Mouse (Mus musculus): ENCODE data around the gene Spata9. TPM values are rescaled to one million over a fixed set of nuclear protein-coding genes. Genes with fewer than 3 reads are reported as not detected.

The Spata9 gene
- polyA plus RNA-seq, 1 experiment from 2014 or later, result 0.84 TPM

GRCm38 (mm10) chr13:76003272-76003671, 36.3 kb downstream of the Spata9 start:
- Histone ChIP-seq H3K9ac (no peak overlapping the region), H3K4me3 (no peak overlapping the region), H3K27me3 (no peaks in the 10 kb centered on the region), H3K36me3 (no peaks in the 10 kb centered on the region), H3K27ac (no peak overlapping the region), H3K4me1 (no peaks in the 10 kb centered on the region), H3K4me2 (no peak overlapping the region), H3K9me3 (no peaks in the 10 kb centered on the region)
- ATAC-seq (ENCODE audit: borderline replicate concordance, extremely low read depth, low FRiP score, low TSS enrichment), result no peak
- 77% methylated on average over 3 of the region's 3 CpGs for WGBS

GRCm38 (mm10) chr13:76014511-76014910, 47.6 kb downstream of the Spata9 start:
- Histone ChIP-seq H3K4me3 (no peak overlapping the region), H3K36me3 (no peaks in the 10 kb centered on the region), H3K4me1 (peaks cover 6% of the 10 kb centered on the region; the same call in 1 of the 2 replicates), H3K27me3 (no peaks in the 10 kb centered on the region), H3K9me3 (no peaks in the 10 kb centered on the region), H3K27ac (no peak overlapping the region), H3K4me2 (no peak overlapping the region), H3K9ac (no peak overlapping the region)
- no peak for ATAC-seq (ENCODE audit: borderline replicate concordance, extremely low read depth, low FRiP score, low TSS enrichment)
- WGBS, result 55% methylated on average over 2 of the region's 2 CpGs

GRCm38 (mm10) chr13:76017465-76017864, 50.5 kb downstream of the Spata9 start:
- no peak for ATAC-seq (ENCODE audit: borderline replicate concordance, extremely low read depth, low FRiP score, low TSS enrichment)
- WGBS, result 58% methylated on average over 4 of the region's 4 CpGs
- Histone ChIP-seq H3K27ac (peak overlapping the region; percentile 85), H3K9ac (peak overlapping the region; percentile 83), H3K27me3 (no peaks in the 10 kb centered on the region), H3K4me1 (peaks cover 6% of the 10 kb centered on the region; the same call in 1 of the 2 replicates), H3K4me2 (peak overlapping the region; percentile 63), H3K36me3 (no peaks in the 10 kb centered on the region), H3K9me3 (no peaks in the 10 kb centered on the region), H3K4me3 (peak overlapping the region; percentile 52)

GRCm38 (mm10) chr13:76017974-76018843, 51.3 kb downstream of the Spata9 start, which contains the start of gene Rfesd:
TSS of gene Rfesd (minus strand) at chr13:76018719.
- no peaks in the 10 kb centered on the region for H3K9me3 ChIP-seq
- peak within 1 kb of the TSS; percentile 52 for H3K4me3 ChIP-seq
- no peaks in the 10 kb centered on the region for H3K27me3 ChIP-seq
- 1% methylated on average over 47 of the region's 50 CpGs for WGBS
- H3K9ac ChIP-seq, result peak within 1 kb of the TSS; percentile 83
- peak within 1 kb of the TSS; percentile 85 for H3K27ac ChIP-seq
- ATAC-seq (ENCODE audit: borderline replicate concordance, extremely low read depth, low FRiP score, low TSS enrichment), result peak; percentile 100
- H3K4me2 ChIP-seq, result peak within 1 kb of the TSS; percentile 63
- no peaks in the 10 kb centered on the region for H3K36me3 ChIP-seq
- H3K4me1 ChIP-seq, result peaks cover 6% of the 10 kb centered on the region; the same call in 1 of the 2 replicates

- Histone ChIP-seq H3K27me3 (no peaks in the 10 kb centered on the region), H3K4me1 (peaks cover 6% of the 10 kb centered on the region; the same call in 1 of the 2 replicates), H3K9me3 (no peaks in the 10 kb centered on the region), H3K27ac (no peak overlapping the region), H3K36me3 (no peaks in the 10 kb centered on the region), H3K4me3 (peak overlapping the region; percentile 52), H3K4me2 (peak overlapping the region; percentile 63), H3K9ac (no peak overlapping the region)
- WGBS, result 41% methylated on average over 5 of the region's 5 CpGs
- ATAC-seq (ENCODE audit: borderline replicate concordance, extremely low read depth, low FRiP score, low TSS enrichment), result peak; percentile 40; the same call in 1 of the 2 replicates
Observed at GRCm38 (mm10) chr13:76018844-76019400, 52.0 kb downstream of the Spata9 start.

DNA sequence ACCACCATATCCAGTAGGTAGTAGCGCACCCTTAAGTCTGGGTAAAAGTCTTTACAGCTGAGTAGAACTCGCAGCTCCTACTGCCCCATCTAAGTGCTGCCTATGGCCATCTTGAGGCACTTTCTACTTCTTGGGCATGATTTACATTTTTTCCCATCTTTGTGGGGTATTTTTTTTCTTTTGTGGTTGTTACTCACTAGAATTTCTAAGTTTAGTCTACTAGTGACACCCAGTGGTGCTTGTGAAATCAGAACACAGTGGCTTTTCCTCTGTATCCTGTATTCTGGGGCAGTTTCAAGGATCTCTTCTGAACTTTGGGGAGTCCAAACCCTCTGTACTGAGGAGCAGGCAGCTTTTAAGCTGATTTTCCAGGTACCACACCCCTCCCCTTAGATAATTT, 54.8 kb downstream of the Spata9 start:
- no peaks in the 10 kb centered on the region for H3K36me3 ChIP-seq
- H3K4me3 ChIP-seq, result no peak overlapping the region
- H3K4me2 ChIP-seq, result no peak overlapping the region
- ATAC-seq (ENCODE audit: borderline replicate concordance, extremely low read depth, low FRiP score, low TSS enrichment), result no peak
- no peak overlapping the region for H3K27ac ChIP-seq
- no peak overlapping the region for H3K9ac ChIP-seq
- H3K9me3 ChIP-seq, result no peaks in the 10 kb centered on the region
- peaks cover 6% of the 10 kb centered on the region; the same call in 1 of the 2 replicates for H3K4me1 ChIP-seq
- 82% methylated on average over 2 of the region's 2 CpGs for WGBS
- H3K27me3 ChIP-seq, result no peaks in the 10 kb centered on the region

DNA sequence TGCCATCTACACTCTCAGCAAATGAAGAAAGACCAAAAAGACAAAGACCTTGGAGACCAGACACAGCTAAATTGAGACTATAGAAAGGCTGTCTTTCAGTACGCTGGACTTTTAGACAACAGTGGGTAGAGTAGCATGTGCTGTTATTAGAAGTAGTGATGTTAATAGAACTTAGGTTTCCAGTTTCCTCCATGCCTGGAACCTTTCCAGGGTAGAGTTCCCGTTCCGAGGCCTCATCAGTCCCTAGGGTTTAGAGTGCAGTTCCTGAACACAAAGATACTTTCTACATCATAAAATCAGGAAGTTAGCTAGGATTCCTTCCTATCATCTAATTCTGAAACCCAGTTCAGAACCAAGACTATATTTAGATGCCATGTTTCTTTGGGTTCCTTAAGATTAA, 57.6 kb downstream of the Spata9 start:
- Histone ChIP-seq H3K27ac (no peak overlapping the region), H3K4me2 (no peak overlapping the region), H3K4me1 (no peaks in the 10 kb centered on the region), H3K36me3 (no peaks in the 10 kb centered on the region), H3K4me3 (no peak overlapping the region), H3K9ac (no peak overlapping the region), H3K27me3 (no peaks in the 10 kb centered on the region), H3K9me3 (no peaks in the 10 kb centered on the region)
- whole genome bisulfite sequencing, result 66% methylated on average over 3 of the region's 3 CpGs
- no peak for ATAC-seq (ENCODE audit: borderline replicate concordance, extremely low read depth, low FRiP score, low TSS enrichment)

GRCm38 (mm10) chr13:76042455-76042854, 75.5 kb downstream of the Spata9 start:
- Histone ChIP-seq H3K4me1 (no peaks in the 10 kb centered on the region), H3K27ac (no peak overlapping the region), H3K4me2 (no peak overlapping the region), H3K4me3 (no peak overlapping the region), H3K27me3 (no peaks in the 10 kb centered on the region), H3K9ac (no peak overlapping the region), H3K36me3 (no peaks in the 10 kb centered on the region), H3K9me3 (no peaks in the 10 kb centered on the region)
- no peak for ATAC-seq (ENCODE audit: borderline replicate concordance, extremely low read depth, low FRiP score, low TSS enrichment)
- WGBS, result 42% methylated on average over 1 of the region's 1 CpGs

DNA sequence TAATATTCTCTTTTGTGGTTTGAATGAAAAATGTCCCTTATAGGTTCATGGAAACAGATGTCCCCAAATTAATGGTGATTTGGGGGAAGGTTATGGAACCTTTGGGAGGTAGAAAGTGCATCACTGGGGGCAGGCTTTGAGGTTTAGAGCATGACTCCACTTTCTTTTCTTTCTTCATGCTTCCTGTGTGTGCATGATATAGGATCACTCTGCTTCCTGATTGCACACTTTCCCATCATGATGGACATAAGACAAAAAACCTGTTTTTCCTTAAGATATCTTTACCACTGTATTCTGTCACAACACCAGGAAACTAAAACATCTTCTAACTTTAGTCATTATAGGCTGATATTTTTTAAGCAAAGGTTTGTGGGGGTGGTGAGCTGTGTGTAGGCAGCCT, 78.0 kb downstream of the Spata9 start:
- Histone ChIP-seq H3K4me2 (no peak overlapping the region), H3K4me3 (no peak overlapping the region), H3K36me3 (no peaks in the 10 kb centered on the region), H3K27me3 (no peaks in the 10 kb centered on the region), H3K4me1 (no peaks in the 10 kb centered on the region), H3K27ac (no peak overlapping the region), H3K9ac (no peak overlapping the region), H3K9me3 (no peaks in the 10 kb centered on the region)
- ATAC-seq (ENCODE audit: borderline replicate concordance, extremely low read depth, low FRiP score, low TSS enrichment), result no peak

Other genes with a start within 250 kb of the Spata9 start
- 45.2 and 49.9 TPM in 2 replicates for gene Glrx, start 127.3 kb upstream of the Spata9 start, polyA plus RNA-seq (2015; fragmentation: Nextera tagmentation; extraction: Ambion mirVana)
- gene Rhobtb3, start 23.2 kb upstream of the Spata9 start, polyA plus RNA-seq (2015; fragmentation: Nextera tagmentation; extraction: Ambion mirVana), result 32.2 and 32.5 TPM in 2 replicates
- 17.4 and 17.5 TPM in 2 replicates for gene Rfesd, start 51.6 kb downstream of the Spata9 start, polyA plus RNA-seq (2015; fragmentation: Nextera tagmentation; extraction: Ambion mirVana)
- gene Gpr150, start 89.8 kb downstream of the Spata9 start, polyA plus RNA-seq (2015; fragmentation: Nextera tagmentation; extraction: Ambion mirVana), result 0.16 TPM in 1 of 2 replicates, not detected in the other
- 7.0 and 8.1 TPM in 2 replicates for gene Arsk, start 131.5 kb downstream of the Spata9 start, polyA plus RNA-seq (2015; fragmentation: Nextera tagmentation; extraction: Ambion mirVana)
- gene Ttc37, start 131.6 kb downstream of the Spata9 start, polyA plus RNA-seq (2015; fragmentation: Nextera tagmentation; extraction: Ambion mirVana), result 11.2 and 11.5 TPM in 2 replicates